ENCODE assay signal across 16 mouse cellular contexts in the genomic region with DNA sequence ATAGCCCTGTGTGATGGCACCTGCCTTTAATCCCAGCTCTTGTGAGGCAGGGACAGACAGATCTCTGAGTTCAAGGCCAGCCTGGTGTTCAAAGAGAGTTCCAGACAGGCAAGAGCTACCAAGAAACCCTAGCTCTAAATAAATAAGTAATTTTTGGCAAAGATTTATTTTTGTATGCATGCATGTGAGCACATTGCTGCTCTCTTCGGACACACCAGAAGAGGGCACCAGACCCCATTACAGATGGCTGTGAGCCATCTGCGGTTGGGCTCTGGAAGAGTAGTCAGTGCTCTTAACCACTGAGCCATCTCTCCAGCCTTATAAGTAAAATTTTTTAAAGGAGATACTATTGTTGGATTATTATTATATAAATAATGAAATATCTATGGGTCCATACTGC. TPM values are rescaled to one million over a fixed set of nuclear protein-coding genes. Genes with fewer than 3 reads are reported as not detected.
DNase-seq lines count a peak whose midpoint lies in the region; ATAC-seq and TF ChIP-seq lines count a peak whose summit lies in the region.
"Had no signal": no experiment of that assay in that cellular context is flagged by ENCODE, and none has a peak within 500 bp of the region (broad histone marks: within the 10 kb centered on the region; RNA-seq: fewer than 3 reads in every experiment).

No protein-coding gene starts in this region.

- H3K79me2 ChIP-seq in MEL (ENCODE audit: control insufficient read depth, insufficient read depth, low read length, poor library complexity) = no peaks in the 10 kb centered on the region

- no peak overlapping the region for H3K9ac ChIP-seq in MEL (ENCODE audit: control insufficient read depth, low read depth, low read length, poor library complexity, severe bottlenecking)
- H3K9ac ChIP-seq in lung, postnatal 0 days (replicated peaks; ENCODE audit: low read depth) = no peak overlapping the region
- H3K9ac ChIP-seq: limb, embryonic 13.5 days; stomach, embryonic 15.5 days had no signal

- DNase-seq in gastrocnemius, adult 2 months = no peak
- no peak for DNase-seq in gastrocnemius, postnatal 25 days
- no peak for DNase-seq in left cerebral cortex, adult 2 months (ENCODE audit: extremely low spot score in 1 of 2, low spot score in 2 of 2)
- DNase-seq in left cerebral cortex, adult 9 months (ENCODE audit: low spot score in 2 of 2) = no peak
- no peak for DNase-seq in MEL (ENCODE audit: low read depth, low spot score)
- DNase-seq in lung, postnatal 0 days (ENCODE audit: low spot score) = no peak
- DNase-seq in urinary bladder, adult 2 months (ENCODE audit: low spot score) = no peak
- no peak for DNase-seq in urinary bladder, adult 18-20 months (ENCODE audit: low spot score in 2 of 2)
- DNase-seq: cerebellum, postnatal 36 days; right cerebral cortex, postnatal 25 days; thymus, postnatal 36 days had no signal

- peak; percentile 41; the same call in 1 of the 2 replicates for TF ChIP-seq CTCF in gastrocnemius, adult 2 months (IDR thresholded peaks at IDR 0.05)
- peak; percentile 41 for TF ChIP-seq CTCF in left cerebral cortex, adult 2 months (IDR thresholded peaks at IDR 0.05)
- peak in 2 of 3 experiments; percentile 35 to 40; a peak in 4 of 6 replicates for TF ChIP-seq CTCF in MEL (IDR thresholded peaks at IDR 0.05 in 2 of 3, conservative IDR thresholded peaks at IDR 0.05 in 1 of 3; ENCODE audit: control insufficient read depth in 1 of 3, insufficient read depth in 1 of 3, low read depth in 2 of 3, low read length in 3 of 3, poor library complexity in 1 of 3, severe bottlenecking in 1 of 3)
- TF ChIP-seq CTCF in lung, postnatal 0 days (IDR thresholded peaks at IDR 0.05) = peak; percentile 57

- H3K4me1 ChIP-seq in MEL (ENCODE audit: control insufficient read depth in 1 of 2, insufficient read depth in 2 of 2, low read length in 2 of 2) = no peaks in the 10 kb centered on the region
- H3K4me1 ChIP-seq in lung, postnatal 0 days (ENCODE audit: insufficient read depth, low read depth, low read length) = no peaks in the 10 kb centered on the region
- H3K4me1 ChIP-seq: limb, embryonic 13.5 days; stomach, embryonic 15.5 days had no signal

- H3K4me3 ChIP-seq in gastrocnemius, adult 2 months = no peak overlapping the region
- H3K4me3 ChIP-seq in left cerebral cortex, adult 2 months = no peak overlapping the region
- no peak overlapping the region for H3K4me3 ChIP-seq in MEL (ENCODE audit: control insufficient read depth in 1 of 2, insufficient read depth in 1 of 2, low read depth in 2 of 2, low read length in 2 of 2)
- no peak overlapping the region for H3K4me3 ChIP-seq in lung, postnatal 0 days (ENCODE audit: low read depth, low read length)
- H3K4me3 ChIP-seq: limb, embryonic 13.5 days; stomach, embryonic 15.5 days had no signal

- no peak for ATAC-seq in lung, postnatal 0 days

- no peak overlapping the region for H3K4me2 ChIP-seq in lung, postnatal 0 days (replicated peaks; ENCODE audit: low read depth, low read length)
- H3K4me2 ChIP-seq: limb, embryonic 13.5 days; stomach, embryonic 15.5 days had no signal

- peak; percentile 21 for TF ChIP-seq RAD21 in MEL (IDR thresholded peaks at IDR 0.05; ENCODE audit: low read depth, low read length)

- no peaks in the 10 kb centered on the region for H3K9me3 ChIP-seq in MEL (replicated peaks; ENCODE audit: insufficient read depth, low read length)
- H3K9me3 ChIP-seq in lung, postnatal 0 days (ENCODE audit: low read length) = no peaks in the 10 kb centered on the region
- H3K9me3 ChIP-seq: limb, embryonic 13.5 days; stomach, embryonic 15.5 days had no signal

- no peaks in the 10 kb centered on the region for H3K27me3 ChIP-seq in MEL (ENCODE audit: control insufficient read depth in 1 of 2, insufficient read depth in 2 of 2, low read length in 2 of 2)
- no peaks in the 10 kb centered on the region for H3K27me3 ChIP-seq in lung, postnatal 0 days (replicated peaks; ENCODE audit: insufficient read depth, low read length)
- H3K27me3 ChIP-seq: limb, embryonic 13.5 days; stomach, embryonic 15.5 days had no signal

- intact Hi-C loops in gastrocnemius, adult 2 months (cut with DNase I) = no loop called here
- intact Hi-C loops in left cerebral cortex, adult 2 months (cut with DNase I) = no loop called here

- 98% methylated on average over 2 of the region's 2 CpGs for WGBS in lung, postnatal 0 days

- no peak for TF ChIP-seq EP300 in MEL (IDR thresholded peaks at IDR 0.05; ENCODE audit: low read depth in 1 of 2, low read length in 2 of 2)
- no peak for TF ChIP-seq EP300 in lung, postnatal 0 days (IDR thresholded peaks at IDR 0.05)

- TF ChIP-seq POLR2A in MEL (IDR thresholded peaks at IDR 0.05; ENCODE audit: control insufficient read depth in 1 of 2, insufficient read depth in 1 of 2, low read depth in 1 of 2, low read length in 2 of 2, poor library complexity in 1 of 2) = no peak

- H3K36me3 ChIP-seq in MEL (ENCODE audit: control insufficient read depth in 1 of 2, insufficient read depth in 2 of 2, low read length in 2 of 2) = peaks cover 0 to 17% of the 10 kb centered on the region in 2 experiments; a peak in 3 of 4 replicates
- no peaks in the 10 kb centered on the region; the same call in 1 of the 2 replicates for H3K36me3 ChIP-seq in lung, postnatal 0 days (ENCODE audit: insufficient read depth, low read length)

- no peak overlapping the region for H3K27ac ChIP-seq in gastrocnemius, adult 2 months
- H3K27ac ChIP-seq in left cerebral cortex, adult 2 months = no peak overlapping the region
- no peak overlapping the region for H3K27ac ChIP-seq in MEL (ENCODE audit: control insufficient read depth, low read depth, low read length)
- no peak overlapping the region for H3K27ac ChIP-seq in lung, postnatal 0 days (ENCODE audit: low read length)
- H3K27ac ChIP-seq: limb, embryonic 13.5 days; stomach, embryonic 15.5 days had no signal

TF ChIP-seq in MEL, 35 proteins besides CTCF, POLR2A, EP300 and RAD21:
- no peak for TF ChIP-seq ZNF384 (IDR thresholded peaks at IDR 0.05; ENCODE audit: low read depth, low read length)
- TF ChIP-seq SMC3 (IDR thresholded peaks at IDR 0.05; ENCODE audit: low read depth, low read length) = peak; percentile 9; the same call in 1 of the 2 replicates
- no peak for TF ChIP-seq MAZ (IDR thresholded peaks at IDR 0.05; ENCODE audit: low read depth, low read length)
- TF ChIP-seq ETS1 (IDR thresholded peaks at IDR 0.05; ENCODE audit: low read depth, low read length) = no peak
- no peak for TF ChIP-seq GABPA (IDR thresholded peaks at IDR 0.05; ENCODE audit: low read depth, low read length)
- TF ChIP-seq USF1 (IDR thresholded peaks at IDR 0.05; ENCODE audit: low read depth, low read length) = no peak
- TF ChIP-seq TAL1 (IDR thresholded peaks at IDR 0.05; ENCODE audit: low read length) = no peak

RNA-seq across cellular contexts. Expression of gene Sptlc2, which starts 40.6 kb away (rescaled TPM):
- 1 to 10 TPM; 6.4 to 8.5 TPM for total RNA-seq in gastrocnemius, adult 2 months (2021)
- 10 to 100 TPM; 10.3 to 11.4 TPM for total RNA-seq in gastrocnemius, postnatal 25 days (2021)
- total RNA-seq in left cerebral cortex, adult 2 months (2021) = 10 to 100 TPM; 32.4 to 33.0 TPM
- total RNA-seq in MEL (2012; rRNA removed) = 61.6 and 64.6 TPM in 2 replicates
- polyA plus RNA-seq in MEL (2012; ENCODE audit: insufficient read depth in 1 of 2, insufficient read length in 2 of 2, low read depth in 1 of 2, low replicate concordance in 2 of 2, missing spikeins in 1 of 2) = 10 to 100 TPM in 1 of 2 experiments, not detected in 1; 75.9 TPM
- polyA plus RNA-seq in lung, postnatal 0 days (2015; fragmentation: Nextera tagmentation; extraction: Ambion mirVana) = 194 and 216 TPM in 2 replicates
- 52.8 and 58.6 TPM in 2 replicates for polyA plus RNA-seq in urinary bladder, adult 2 months (2012; rRNA removed)

RNA-seq across cellular contexts. Expression of gene Ism2, which starts 48.0 kb away (rescaled TPM):
- total RNA-seq in gastrocnemius, adult 2 months (2021) = not detected
- not detected for total RNA-seq in gastrocnemius, postnatal 25 days (2021)
- total RNA-seq in left cerebral cortex, adult 2 months (2021) = under 1 TPM; 0.19 to 0.27 TPM
- total RNA-seq in MEL (2012; rRNA removed) = not detected in 2 replicates
- polyA plus RNA-seq in MEL (2012; ENCODE audit: insufficient read depth in 1 of 2, insufficient read length in 2 of 2, low read depth in 1 of 2, low replicate concordance in 2 of 2, missing spikeins in 1 of 2) = not detected
- 0.75 and 2.2 TPM in 2 replicates for polyA plus RNA-seq in lung, postnatal 0 days (2015; fragmentation: Nextera tagmentation; extraction: Ambion mirVana)
- polyA plus RNA-seq in urinary bladder, adult 2 months (2012; rRNA removed) = 0.26 and 0.44 TPM in 2 replicates
- total RNA-seq: megakaryocyte progenitor cell, adult 5-6 weeks; monocyte, adult 5-6 weeks; neutrophil, adult 5-6 weeks had no signal
